Mouse (Mus musculus) liver, adult 2 months (tissue): ENCODE measurements around the gene Mnt.

Experiments used
- CTCF ChIP-seq: fragments of 200-500 bp; IDR thresholded peaks from 2 replicates; pipeline ENCODE4 v1.5.1; 2011; ENCODE audit warnings: low read depth, low read length, control low read depth
- POLR2A ChIP-seq: fragments of 200-500 bp; IDR thresholded peaks from 2 replicates; pipeline ENCODE4 v1.6.1; 2011; ENCODE audit warnings: low read length, control low read depth; ENCODE audit not compliant: insufficient read depth; ENCODE audit errors: extremely low read depth

DNA sequence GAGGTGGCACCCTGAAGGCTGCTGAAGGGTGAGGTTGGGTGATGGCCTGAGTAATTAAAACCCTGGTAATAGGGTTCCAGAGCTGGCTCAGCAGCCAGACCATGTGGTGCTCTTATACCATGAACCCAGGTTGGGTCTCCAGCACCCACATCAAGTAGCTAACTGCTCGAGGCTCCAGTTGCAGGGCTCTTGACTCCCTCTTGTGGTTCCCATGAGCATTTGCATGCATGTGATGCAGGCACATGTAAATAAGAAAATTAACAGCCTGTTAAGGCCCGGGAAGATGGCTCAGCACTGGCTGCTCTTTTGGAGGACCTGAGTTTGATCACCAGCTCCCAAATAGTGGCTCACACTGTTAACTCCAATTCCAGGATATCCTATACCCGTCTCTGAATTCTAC lies 15.1 kb downstream of the Mnt start:
- TF ChIP-seq CTCF (peak; percentile 43), POLR2A (no peak)
